Mouse (Mus musculus): ENCODE measurements around the gene Grrp1. TPM values are rescaled to one million over a fixed set of nuclear protein-coding genes. Genes with fewer than 3 reads are reported as not detected.
"Not testable (repeated sequence)": the region's sequence is repeated elsewhere in the genome, so short reads cannot be mapped to it uniquely, and the experiment has no call there.

Gene Grrp1
- 1 to 10 TPM; 2.9 to 3.1 TPM for total RNA-seq (2021)
- long read RNA-seq, experiment 1, partial matches to known transcripts, result 1 of 2 reads
- long read RNA-seq, experiment 1, other reads (novel, unspliced or antisense), result 0 of 2 reads
- long read RNA-seq, experiment 2, partial matches to known transcripts, result 0 of 1 reads
- long read RNA-seq, experiment 2, other reads (novel, unspliced or antisense), result 0 of 1 reads

DNA sequence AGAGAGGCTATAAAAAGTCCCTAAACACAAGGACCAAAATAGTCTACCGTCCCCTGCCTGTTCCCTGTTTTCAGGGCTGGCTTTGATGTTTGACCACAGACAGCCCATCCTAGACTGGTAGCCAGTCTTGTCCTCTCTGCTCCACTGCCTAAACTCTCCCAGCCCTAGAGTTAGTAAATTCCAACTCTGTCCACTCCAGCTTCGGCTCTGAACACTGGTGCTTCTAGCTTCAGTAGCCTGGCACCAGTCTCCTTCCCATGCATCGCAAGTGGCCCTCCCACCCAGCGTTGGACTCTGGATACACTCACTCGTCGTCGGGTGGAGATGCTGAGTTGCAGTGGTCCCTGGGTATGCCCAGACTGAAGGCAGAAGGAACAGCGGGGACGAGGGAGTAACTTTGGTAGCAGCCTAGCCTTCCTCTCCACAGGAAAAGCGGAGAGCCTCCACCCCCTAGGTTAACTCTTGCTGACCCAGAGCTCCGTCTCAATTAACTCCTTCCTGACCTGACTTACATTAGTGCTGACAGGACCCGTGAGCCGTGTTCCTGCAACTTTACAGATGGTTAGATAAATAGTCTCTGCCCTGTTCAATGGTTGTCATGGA is at the start of gene Grrp1:
Gene Grrp1 (minus strand): TSS at position 385 of the 603 bp plus-strand sequence.
- no peak for DNase-seq (ENCODE audit: low spot score)

DNA sequence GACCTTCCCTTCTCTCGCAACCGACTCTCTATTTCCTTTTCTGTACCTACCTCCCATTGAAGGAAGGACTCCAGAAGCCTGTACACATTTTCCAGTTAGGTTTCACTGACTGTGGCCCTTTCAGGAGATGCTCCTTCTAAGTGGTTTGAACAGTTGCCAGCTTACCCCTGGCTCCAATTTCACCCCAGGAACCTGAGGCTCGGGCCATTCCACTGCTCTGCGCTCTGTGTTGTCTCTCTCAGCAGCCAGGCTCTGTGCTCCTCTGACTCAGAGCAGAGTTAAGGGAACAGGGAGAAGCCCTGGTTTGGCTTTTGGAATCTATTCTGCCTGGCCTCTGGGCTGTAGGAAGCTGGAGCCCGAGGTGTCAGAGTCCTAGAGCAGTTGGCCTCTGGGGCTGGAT is 48.2 kb upstream of the Grrp1 start:
- peak; percentile 63 for DNase-seq (ENCODE audit: low spot score)

DNA sequence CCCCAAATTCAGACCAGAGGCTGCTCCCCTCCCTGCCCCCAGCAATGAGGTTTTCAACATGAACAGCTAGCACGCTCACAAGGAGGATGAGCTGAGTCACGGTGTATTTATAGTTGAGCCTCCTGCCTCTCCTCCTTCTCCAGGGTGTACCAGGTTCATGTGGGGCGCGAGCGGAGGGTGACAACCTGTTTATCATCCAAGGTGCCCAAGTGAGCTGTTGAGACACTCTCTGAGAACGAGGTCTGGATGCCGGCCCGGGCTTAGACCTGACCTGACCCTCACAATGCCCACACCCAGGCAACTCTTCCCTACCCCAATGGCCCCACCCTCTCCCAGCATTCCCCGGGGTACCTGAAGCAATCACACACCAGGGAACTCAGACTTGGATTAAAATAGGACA is 46.4 kb upstream of the Grrp1 start:
- peak; percentile 93 for DNase-seq (ENCODE audit: low spot score)

DNA sequence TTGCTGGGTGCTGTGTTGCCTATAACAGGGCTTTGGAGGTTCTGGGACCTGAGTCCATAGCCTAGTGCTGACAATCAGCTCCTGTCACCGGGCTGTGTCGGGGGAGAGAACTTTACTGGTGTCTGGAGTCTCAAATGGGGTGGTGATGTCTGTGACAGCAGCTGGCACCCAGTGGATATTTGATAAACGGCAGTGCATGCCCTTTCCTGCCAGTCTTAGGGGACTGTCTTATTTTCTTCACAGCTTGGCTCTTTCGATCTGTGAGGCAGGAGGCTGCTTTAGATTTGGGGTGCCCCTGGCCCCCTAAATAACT is 45.5 kb upstream of the Grrp1 start:
- DNase-seq (ENCODE audit: low spot score), result peak; percentile 60

DNA sequence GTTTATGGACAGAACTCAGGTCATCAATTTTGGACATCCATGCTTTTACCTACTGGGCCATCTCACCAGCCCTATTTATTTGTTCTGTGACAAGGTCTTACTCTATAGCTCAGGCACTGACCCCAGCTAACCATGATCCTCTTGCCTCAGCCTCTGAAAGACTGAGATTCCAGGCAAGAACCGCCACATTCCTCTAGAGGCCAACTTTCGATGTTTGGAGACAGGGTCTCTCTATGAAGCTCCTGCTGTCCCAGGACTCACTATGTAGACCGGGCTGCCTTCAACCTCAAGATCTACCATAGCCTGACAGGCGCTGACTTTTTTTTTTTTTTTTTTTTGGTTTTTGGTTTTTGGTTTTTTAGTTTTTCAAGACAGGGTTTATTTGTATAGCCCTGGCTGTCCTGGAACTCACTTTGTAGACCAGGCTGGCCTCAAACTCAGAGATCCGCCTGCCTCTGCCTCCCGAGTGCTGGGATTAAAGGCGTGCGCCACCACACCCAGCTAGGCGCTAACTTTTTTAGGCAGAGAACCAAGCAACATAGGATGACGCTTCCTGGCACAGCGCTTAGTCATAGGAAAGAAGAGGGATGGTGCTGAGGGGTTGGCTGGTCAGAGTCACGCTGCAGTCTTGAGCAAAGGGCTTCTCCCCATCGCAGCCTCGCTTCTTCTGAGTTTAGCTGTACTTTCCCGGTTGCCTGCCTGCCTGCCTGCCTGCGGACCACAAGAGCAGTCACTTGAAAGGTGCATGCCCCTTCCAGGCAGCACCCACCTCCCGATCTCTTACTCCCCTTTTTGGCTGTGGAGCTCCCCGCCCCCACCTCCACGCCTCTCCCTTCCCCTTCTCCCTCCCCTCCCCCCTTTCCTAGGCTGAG is 45.0 kb upstream of the Grrp1 start:
- DNase-seq (ENCODE audit: low spot score), result no peak

DNA sequence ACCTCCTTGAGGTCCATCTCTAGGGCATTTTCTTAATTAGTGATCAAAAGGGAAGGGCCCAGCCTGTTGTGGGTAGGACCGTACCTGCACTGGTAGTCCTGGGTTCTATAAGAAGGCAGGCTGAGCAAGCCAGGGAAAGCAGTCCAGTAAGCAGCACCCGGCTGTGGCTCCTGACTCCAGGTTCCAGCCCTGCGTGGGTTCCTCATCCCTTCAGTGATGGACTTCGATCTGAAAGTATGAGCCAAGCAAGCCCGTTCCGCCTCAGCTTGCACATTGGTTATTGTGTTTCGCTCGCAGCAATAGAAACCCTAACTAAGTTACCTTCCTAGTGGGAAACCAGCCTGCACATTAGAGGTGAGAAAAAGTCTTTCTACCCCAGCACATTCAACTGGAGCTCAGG is 43.5 kb upstream of the Grrp1 start:
- DNase-seq (ENCODE audit: low spot score), result no peak

DNA sequence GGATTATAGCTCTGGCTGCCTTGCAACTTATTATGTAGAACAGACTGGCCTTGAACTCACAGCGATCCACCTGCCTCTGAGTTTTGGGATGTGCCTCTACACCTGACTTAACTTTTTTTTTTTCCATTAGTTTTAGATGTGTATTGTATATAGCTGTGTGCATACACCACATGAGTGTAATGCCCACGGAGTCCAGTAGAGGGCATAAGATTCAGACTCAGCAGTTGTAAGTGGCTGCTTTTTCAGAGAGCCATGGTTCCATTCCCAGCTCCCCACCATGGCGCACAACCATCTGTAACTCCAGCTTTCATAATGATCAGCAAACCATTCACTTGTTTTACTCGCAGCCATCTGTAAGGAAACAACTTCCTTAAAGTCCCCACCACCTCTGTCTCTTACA is 42.6 kb upstream of the Grrp1 start:
- no peak for DNase-seq (ENCODE audit: low spot score)

DNA sequence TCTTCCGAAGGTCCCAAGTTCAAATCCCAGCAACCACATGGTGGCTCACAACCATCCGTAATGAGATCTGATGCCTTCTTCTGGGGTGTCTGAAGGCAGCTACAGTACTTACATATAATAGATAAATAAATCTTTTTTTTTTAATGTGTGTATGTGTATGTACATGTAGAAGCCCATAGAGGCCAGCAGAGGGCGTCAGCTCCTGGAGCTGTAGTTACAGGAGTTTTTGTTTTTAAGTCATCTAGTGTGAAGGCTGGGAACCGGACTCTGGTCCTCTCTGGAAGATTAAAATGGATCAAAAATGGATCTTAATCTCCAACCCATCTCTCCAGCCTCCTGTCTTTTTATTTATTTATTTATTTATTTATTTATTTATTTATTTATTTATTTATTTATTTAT is 42.2 kb upstream of the Grrp1 start:
- DNase-seq (ENCODE audit: low spot score), result not testable (repeated sequence)

DNA sequence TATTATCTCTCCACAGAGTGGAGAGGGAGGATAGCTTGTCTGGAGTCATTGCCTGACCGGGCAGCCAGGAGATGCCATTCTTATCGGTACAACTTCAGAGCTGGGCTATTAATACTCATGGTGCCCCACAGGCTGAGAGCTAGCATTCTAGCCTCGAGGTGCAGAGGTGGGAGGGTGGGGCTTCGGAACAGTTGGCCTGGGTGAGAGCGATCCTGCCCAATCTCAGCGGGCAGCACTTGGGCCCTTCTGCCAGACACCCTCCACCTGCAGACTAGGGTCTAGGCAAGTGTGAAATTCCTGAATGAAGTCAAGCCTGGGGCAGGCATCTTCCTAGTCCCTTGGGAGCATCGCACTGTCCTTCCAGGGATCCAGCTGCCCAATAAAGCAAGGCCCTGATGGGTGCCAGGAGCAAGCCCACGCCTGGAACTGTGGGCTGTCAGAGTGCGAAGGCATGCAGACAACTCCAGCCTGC is 39.8 kb upstream of the Grrp1 start:
- DNase-seq (ENCODE audit: low spot score), result no peak

DNA sequence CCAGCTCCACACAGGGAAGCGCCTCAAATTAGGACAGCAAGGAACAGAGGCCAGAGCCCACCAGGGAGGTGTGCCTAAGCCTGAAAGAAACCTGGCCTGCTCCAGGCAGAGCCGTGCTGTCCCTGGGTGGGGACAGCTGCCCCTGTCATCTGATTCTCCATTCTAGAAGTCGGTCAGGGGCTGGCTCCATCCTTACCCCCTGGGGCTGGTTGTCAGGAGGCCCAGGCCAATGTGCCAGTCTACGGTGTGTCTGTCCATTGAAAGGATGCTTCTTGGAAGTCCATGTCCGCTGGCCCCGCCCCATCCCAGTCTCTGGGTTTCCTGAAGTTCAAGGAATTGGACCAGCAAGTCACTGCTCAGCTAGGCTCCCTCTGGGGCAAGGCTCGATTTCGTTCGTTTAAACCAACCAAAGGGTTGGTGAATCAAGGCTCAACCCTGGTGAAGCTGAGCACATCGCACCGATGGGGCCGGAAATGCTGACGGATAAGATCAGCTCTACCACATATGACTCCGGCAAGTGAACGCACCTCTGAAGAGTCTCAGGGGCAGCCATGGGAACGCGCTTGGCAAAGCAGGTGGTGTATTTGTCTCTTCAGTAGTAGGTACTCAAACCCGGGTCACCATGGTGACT is 39.3 kb upstream of the Grrp1 start:
- DNase-seq (ENCODE audit: low spot score), result no peak

DNA sequence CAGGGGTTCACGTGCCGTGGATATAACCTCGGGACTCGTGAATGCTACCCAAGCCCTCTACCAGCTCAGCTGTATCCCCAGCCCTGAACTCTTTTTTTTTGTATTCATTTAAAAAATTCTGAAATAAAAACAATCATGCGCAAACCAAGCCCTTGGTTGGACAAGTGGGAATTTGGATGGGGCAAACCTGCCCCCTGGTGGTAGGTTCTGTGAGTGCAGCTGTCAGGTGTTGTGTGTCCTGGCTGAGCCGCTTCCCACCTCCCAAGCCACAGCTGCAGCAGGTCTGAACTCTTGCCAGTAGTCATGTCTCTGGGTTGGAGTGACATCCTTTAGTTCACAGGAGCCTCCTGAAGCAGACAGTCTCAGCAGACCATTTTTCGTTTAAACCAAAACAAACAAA is 38.2 kb upstream of the Grrp1 start:
- peak; percentile 75 for DNase-seq (ENCODE audit: low spot score)

DNA sequence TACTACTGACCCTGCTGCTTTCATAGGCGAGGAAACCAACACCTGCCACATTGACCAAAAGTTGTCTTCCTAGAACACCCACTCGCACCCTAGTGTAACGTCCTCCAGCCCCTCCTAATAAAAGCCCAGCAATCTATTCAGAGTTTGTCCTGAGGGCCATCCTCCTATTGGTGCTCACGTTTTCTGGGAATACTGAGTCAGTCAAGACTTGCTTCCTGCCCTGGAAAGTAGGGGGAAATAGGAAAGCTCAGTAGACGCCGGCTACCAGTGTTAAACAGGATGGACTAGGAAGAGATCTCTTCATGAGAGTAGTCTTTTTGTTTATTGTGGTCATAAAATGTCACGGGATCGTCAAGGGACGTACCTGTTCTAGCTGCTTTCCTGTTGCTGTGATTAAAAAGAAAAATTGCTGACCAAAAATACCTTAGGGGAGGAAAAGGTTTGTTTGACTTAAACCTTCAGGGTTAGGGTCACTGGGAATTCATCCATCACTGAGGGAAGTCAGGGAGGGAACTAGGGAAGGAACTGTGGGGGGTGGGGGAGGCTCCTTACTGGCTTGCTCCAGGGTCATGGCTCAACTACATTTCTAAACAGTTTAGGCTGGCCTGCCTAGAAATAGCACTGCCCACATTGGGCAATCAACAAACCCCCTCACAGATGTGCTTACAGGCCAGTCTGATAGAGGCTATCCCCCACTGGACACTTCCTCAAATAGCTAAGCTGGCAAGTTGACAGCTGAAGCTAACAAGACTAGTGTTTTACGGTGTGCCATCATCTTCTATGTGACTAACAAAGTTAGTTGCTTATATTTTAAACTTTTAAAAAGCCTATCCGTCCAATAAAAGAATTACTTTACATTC is 34.7 kb upstream of the Grrp1 start:
- no peak for DNase-seq (ENCODE audit: low spot score)

DNA sequence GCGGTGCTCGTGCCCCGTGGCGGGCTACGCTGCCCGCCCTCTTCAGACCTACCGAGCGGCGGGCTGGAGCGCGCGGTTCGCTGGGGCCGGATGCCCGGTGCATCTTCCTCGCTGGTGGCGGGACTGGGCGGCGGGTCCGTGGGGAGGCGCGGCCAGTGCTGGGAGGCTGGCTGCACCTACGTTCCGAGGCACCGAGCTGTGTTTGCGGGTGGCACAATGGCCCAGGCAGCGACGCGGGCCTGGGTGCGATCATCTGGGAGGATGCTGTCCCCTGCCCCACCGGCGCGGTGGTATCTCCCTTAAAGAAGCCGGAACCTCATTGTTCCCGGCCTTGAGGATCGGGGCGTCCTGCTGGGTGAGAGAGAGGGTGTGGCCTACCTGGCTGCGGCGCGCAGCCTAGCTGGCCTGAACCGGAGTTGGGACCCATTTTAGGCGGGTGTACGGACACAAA is 33.7 kb upstream of the Grrp1 start, which contains the start of gene Pdik1l:
Gene Pdik1l (minus strand): TSS at position 321 of the 451 bp plus-strand sequence.
- DNase-seq (ENCODE audit: low spot score), result peak; percentile 43

DNA sequence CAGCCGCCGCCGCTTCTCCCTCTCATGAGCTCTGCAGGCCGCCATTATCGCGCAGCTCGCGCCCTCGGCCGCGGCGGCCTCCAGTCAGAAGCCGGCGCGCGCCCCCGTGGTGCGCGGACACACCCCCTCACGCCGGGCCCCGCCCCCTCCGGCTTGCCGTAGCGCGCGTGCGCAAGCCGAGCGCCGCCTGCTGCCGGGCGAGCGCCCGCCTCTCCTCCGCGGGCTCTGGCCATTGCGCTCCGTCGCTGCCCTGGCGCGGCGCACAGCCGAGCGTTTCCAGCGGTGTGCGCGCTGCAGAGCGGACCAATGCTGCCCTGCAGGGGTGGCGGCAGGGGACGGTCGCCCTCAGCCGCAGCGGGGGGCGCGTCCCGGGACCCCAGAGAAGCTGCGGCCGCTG is 33.3 kb upstream of the Grrp1 start:
- peak; percentile 95 for DNase-seq (ENCODE audit: low spot score)

DNA sequence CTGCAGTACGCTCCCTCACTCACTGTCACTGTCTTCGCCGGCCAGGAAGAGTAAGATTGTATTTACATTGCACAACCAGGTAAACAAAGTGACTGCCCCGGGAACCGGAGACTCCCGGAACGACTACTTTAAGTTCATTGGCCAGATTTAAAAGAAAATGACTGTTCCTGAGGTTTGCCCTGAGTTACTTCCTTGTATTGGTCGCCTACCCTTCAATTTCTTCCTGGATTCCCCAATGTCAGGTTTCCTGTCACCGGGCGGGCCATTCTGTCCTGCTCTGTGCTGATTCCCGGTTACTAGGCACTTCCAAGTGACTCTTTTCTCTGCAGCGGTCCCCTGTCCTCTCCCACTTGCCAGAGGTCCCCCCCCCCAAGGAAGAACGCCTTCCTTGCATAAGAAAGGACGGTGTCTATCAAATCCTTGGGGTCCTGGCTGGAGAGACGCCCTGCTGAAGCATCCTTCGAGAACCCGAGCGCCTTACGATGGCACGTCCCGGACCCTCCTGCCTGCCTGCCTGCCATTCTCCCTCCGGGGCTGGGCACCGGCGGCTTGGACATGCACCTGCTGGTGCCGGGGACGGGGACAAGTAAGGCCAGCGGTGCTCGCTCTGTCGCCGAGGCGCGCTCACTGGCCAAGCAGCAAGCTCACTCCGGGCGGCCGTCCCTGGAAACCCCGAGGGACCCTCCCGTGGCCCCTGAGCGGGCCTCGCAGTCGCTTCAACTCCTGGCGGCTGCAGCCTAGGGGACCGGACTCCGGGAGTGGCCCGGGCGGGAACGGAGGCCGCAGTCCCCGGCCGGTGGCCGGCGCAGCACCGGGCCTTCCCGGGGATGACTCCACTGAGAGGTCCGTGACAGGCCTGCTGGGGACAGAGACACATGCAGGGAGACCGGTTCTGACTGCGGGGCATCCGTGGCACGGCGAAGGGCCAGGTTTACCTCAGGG is 32.6 kb upstream of the Grrp1 start:
- no peak for DNase-seq (ENCODE audit: low spot score)

DNA sequence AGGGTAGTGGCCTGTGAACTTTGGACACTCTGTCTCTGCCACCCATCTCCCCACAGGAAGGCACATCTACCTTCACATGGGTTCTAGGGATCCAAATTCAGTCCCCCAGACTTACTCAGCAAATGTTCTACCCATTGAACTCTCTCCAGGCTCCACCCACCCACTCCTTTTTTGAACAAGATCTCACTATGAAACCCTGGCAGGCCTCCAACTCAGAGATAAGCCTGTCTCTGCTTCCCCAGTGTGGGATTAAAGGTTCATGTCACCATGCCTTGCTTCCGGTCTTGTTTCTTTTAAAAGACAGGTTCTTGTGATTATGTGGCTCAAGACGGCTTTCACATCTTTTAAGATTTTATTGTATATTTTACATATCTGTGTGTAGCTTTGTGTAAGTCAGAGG is 31.0 kb upstream of the Grrp1 start:
- DNase-seq (ENCODE audit: low spot score), result no peak

DNA sequence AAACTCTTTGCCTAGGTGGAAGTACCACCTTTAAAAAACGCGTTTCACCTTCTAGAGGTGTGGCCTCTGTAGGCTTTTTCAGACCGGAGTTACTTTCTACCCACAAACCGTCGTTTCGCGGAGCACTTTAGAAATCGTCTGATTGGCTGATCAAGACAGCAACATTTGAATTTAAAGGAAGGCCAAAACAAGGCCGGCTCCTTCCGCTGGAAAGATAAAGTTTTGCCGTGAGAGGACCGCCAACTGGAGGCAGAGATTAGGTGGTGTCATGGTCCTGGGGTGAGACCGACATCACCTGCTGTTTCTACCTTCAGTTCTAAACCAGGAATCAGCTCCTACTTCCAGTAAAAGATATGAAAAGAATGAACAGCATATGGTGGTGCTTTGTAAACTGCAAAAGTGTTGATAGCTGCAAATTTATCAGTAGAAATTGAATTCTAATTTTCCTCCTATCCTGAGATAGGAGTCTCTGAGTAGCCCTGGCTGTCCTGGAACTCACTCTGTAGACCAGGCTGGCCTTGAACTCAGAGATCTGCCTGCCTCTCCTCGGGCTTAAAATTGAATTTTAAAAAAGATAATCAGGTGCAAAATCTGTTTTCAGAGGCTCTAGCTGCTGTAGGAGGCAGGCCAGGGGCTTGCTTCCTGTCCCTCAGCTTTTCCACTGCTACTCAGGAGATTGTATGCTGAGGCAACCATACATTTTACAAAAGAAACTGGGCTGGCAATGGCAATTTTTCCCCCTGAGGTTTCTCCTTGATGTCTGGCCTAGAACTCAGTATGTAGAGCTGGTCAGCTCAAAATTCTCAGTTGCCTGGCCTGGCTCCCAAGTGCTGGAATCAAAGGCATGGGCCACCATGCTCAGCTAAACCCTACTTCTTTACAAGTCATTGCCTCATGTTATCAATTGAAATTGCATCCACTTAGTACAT is 19.8 kb upstream of the Grrp1 start:
- DNase-seq (ENCODE audit: low spot score), result no peak

DNA sequence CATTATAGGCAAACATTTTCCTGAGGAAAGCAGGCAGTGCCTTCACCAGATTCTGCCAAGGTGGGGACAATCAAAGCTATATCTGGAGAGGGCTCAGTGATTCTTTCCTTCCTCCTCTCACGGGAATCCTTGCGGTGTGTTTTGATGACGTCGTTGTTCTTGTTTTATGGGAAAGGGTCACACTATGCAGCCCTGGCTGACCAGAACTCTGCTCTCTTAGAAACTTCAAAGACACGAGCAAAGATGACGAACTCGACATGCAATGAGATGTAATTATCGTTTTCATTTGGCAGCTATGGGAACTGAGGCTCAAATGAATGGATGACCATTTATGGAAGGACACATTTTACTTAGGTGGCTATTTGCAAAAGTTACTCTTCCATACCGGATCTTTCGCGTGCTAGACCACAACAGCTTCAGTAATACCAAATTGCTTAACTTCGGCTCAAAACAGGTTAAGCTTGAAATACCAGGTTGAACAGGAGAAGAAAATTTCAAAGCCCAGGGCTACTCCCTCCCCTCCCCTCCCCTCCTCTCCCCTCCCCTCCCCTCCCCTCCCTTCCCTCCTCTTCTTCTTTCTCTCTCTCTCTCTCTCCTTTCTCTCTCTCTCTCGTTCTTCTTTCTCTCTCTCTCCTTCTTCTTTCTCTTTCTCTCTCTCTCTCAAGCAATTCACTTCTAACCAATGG is 19.0 kb upstream of the Grrp1 start:
- DNase-seq (ENCODE audit: low spot score), result no peak

Measured in gastrocnemius, adult 18-20 months (tissue).